Mouse (Mus musculus): ENCODE measurements around the gene Sh3glb2. TPM values are rescaled to one million over a fixed set of nuclear protein-coding genes. Genes with fewer than 3 reads are reported as not detected.

Sh3glb2 gene
- polyA plus RNA-seq, 1 experiment from 2014 or later, result 70.7 TPM

DNA sequence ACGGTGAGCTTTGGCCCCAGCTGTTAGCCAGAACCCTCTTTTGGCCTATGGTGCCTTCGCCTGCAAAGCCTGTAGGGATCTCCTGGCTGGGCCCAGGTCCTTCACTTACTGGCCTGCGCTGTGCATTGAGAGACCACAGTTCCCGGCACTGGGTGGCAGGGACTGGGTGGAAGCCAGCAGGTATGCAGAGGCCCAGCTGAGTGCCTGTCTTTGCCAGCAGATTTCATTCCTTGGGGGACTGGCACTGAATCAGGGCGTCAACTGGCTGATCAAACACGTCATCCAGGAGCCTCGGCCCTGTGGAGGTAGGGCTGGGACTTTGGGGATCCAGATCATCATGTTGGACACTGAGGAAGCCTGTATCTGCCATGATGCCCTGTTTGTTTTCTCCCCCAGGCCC lies 36.6 kb upstream of the Sh3glb2 start:
- Histone ChIP-seq H3K27ac (replicated peaks) (no peak overlapping the region; the same call in 1 of the 2 replicates), H3K4me3 (no peak overlapping the region), H3K27me3 (ENCODE audit: low read depth, poor library complexity, severe bottlenecking) (peaks cover 28% of the 10 kb centered on the region), H3K4me1 (peaks cover 71% of the 10 kb centered on the region), H3K36me3 (peaks cover 55% of the 10 kb centered on the region), H3K9me3 (replicated peaks) (no peaks in the 10 kb centered on the region)
- DNase-seq (ENCODE audit: low spot score), result no peak
- 94% methylated on average over 7 of the region's 7 CpGs for WGBS

DNA sequence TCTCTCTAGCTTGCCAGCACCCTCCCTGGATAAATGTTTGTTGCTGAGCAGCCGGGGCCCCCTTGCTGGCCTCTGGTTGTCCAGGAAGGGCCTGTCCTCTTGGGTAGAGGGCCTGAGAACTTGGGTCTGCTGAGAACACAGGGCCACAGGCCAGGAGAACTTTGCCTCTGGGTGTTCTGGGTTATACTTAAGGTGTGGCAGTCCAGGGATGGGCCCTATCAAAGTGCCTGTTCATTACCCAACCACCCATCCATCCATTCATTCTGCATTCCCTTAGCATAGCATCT lies 34.2 kb upstream of the Sh3glb2 start:
- peak overlapping the region; percentile 91 for H3K4me3 ChIP-seq
- 71% methylated on average over 1 of the region's 1 CpGs for WGBS
- peaks cover 28% of the 10 kb centered on the region for H3K27me3 ChIP-seq (ENCODE audit: low read depth, poor library complexity, severe bottlenecking)
- H3K4me1 ChIP-seq, result peaks cover 48% of the 10 kb centered on the region
- no peak for DNase-seq (ENCODE audit: low spot score)
- peaks cover 43% of the 10 kb centered on the region for H3K36me3 ChIP-seq
- H3K9me3 ChIP-seq (replicated peaks), result no peaks in the 10 kb centered on the region
- H3K27ac ChIP-seq (replicated peaks), result peak overlapping the region; percentile 90

DNA sequence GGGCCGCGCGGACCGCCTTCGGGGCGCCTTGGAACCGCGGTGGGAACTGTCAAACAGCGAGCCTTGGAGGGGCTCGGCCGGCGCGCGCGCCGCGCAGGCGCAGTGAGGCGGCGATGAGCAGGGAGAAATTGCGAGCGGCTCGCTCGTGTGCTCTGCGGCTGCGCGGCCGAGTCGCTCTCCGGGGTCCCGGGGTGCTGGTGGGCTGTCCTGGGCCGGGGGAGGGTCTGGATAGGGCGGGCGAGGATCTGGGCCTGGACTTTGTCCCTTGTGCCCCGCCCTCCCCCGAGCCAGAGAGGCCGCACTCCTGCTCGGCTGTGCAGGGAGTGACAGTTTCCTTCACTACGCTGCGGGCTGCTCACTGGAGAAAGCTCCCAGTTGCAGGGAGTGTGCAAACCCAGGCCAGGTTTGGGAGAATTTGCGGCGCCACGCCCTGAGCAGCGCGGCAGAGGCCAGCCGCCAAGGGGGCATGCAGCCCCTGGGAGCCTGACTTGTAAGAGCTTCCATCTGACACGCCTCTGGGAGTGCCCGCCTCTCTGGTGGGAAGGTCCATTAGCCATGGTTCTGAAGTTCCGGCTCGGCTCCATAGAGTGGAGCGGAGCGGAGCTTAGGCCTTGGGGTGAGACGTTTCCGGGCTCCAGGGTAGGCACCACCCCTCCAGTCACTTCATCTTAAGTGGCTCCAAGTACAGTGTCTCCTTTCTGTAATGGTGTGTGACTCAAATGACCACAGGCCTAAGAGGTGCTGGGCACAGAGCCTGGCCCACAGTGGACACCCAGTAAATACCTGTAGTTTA lies 33.6 kb upstream of the Sh3glb2 start:
- WGBS, result under 1% methylated on average over 54 of the region's 54 CpGs
- Histone ChIP-seq H3K4me3 (peak overlapping the region; percentile 91), H3K36me3 (peaks cover 38% of the 10 kb centered on the region), H3K4me1 (peaks cover 42% of the 10 kb centered on the region), H3K27ac (replicated peaks) (peak overlapping the region; percentile 90), H3K27me3 (ENCODE audit: low read depth, poor library complexity, severe bottlenecking) (peaks cover 26% of the 10 kb centered on the region), H3K9me3 (replicated peaks) (no peaks in the 10 kb centered on the region)
- peak; percentile 93 for DNase-seq (ENCODE audit: low spot score)

DNA sequence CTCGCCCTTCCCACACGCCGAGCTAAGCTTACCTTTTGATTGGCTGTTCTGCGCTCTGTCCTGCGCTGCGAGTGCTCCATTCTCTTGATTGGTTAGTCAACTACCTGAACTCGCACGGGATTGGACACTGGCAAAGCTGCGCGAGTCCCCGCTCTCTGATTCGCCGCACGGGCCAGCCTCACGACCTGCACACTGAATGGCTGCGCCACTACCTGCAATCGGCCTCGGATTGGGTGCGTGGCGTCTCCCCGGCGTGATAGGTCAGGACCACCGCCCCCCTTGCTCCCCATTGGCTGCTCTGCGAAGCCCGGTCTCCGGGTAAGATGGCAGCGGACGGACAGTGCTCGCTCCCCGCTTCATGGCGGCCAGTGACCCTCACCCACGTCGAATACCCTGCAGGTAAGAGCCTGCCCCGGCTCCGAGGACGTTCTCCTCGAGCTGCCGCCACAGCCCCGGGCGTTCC lies 33.0 kb upstream of the Sh3glb2 start, which contains the start of gene Dolpp1:
Dolpp1 (plus strand) TSS at position 141 of the 463 bp plus-strand sequence.
- H3K4me3 ChIP-seq, result peak within 1 kb of the TSS; percentile 91

DNA sequence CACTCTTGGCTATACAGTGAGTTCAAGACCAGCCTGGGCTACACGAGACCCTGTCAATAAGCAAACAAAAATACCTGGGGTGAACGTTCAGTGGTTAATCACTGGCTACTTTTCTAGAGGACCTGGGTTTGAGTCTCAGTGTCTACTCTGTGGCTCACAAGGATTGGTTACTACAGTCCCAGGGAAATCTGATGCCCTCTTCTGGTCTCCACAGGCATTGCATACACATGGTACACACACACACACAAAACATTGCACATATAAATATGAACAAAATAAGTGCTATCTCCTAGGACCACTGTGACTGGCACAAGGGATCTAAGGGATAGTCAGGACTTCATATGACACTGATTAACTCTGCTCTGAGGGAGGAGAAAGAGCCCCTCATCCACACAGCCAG lies 29.9 kb upstream of the Sh3glb2 start:
- 92% methylated on average over 2 of the region's 2 CpGs for WGBS
- Histone ChIP-seq H3K4me1 (peaks cover 26% of the 10 kb centered on the region), H3K27ac (replicated peaks) (no peak overlapping the region), H3K4me3 (no peak overlapping the region), H3K27me3 (ENCODE audit: low read depth, poor library complexity, severe bottlenecking) (peaks cover 2% of the 10 kb centered on the region; the same call in 1 of the 2 replicates), H3K9me3 (replicated peaks) (no peaks in the 10 kb centered on the region), H3K36me3 (peaks cover 25% of the 10 kb centered on the region)
- no peak for DNase-seq (ENCODE audit: low spot score)

More for the DNA sequence above, 33.0 kb upstream of the Sh3glb2 start, which contains the start of gene Dolpp1:
- Histone ChIP-seq H3K4me1 (peaks cover 37% of the 10 kb centered on the region), H3K27ac (replicated peaks) (peak within 1 kb of the TSS; percentile 90), H3K27me3 (ENCODE audit: low read depth, poor library complexity, severe bottlenecking) (peaks cover 20% of the 10 kb centered on the region), H3K9me3 (replicated peaks) (no peaks in the 10 kb centered on the region), H3K36me3 (peaks cover 31% of the 10 kb centered on the region)
- peak; percentile 99 for DNase-seq (ENCODE audit: low spot score)
- WGBS, result under 1% methylated on average over 40 of the region's 40 CpGs

DNA sequence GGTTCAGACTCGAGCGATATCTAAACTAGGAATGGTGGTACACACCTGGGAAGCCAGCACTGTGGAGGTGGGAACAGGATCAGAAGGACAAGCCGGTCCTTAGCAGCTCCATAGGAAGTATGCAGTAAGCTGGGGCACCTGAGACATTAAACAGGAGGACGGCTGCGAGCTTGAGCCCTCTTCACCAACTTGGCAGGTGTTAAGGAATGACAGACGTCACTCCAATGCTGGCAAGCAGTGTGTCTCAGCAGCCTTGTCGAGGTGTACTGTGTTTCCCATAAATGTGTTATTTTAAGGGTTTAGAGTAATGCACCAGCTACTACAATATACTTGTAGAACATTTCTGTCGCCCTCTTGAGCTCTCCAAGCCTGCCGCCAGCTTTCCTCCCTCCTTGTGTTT lies 27.8 kb upstream of the Sh3glb2 start:
- no peak for DNase-seq (ENCODE audit: low spot score)
- Histone ChIP-seq H3K9me3 (replicated peaks) (no peaks in the 10 kb centered on the region), H3K4me3 (no peak overlapping the region), H3K27ac (replicated peaks) (no peak overlapping the region), H3K27me3 (ENCODE audit: low read depth, poor library complexity, severe bottlenecking) (no peaks in the 10 kb centered on the region), H3K4me1 (peaks cover 13% of the 10 kb centered on the region), H3K36me3 (peaks cover 41% of the 10 kb centered on the region)
- 89% methylated on average over 9 of the region's 9 CpGs for WGBS

DNA sequence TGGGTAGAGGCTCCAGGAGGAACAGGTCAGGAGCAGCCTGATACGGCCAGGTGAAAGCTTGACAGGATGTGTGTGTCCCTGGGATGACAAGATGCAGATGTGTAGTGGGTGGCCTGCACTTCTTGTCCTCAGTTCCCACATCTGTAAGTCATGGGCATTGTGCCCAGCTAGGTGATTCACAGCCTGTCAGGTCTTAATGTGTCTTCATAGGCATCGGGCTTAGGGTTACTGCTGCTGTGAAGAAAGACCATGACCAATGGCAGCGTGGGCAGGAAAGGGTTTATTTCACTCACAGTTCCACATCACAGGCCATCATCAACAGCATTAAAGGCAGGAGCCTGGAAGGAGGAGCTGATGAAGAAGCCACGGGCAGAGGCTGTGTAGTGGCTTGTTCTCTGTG lies 26.5 kb upstream of the Sh3glb2 start:
- 90% methylated on average over 4 of the region's 4 CpGs for WGBS
- Histone ChIP-seq H3K4me1 (no peaks in the 10 kb centered on the region), H3K27ac (replicated peaks) (no peak overlapping the region), H3K4me3 (no peak overlapping the region), H3K27me3 (ENCODE audit: low read depth, poor library complexity, severe bottlenecking) (no peaks in the 10 kb centered on the region), H3K36me3 (peaks cover 55% of the 10 kb centered on the region), H3K9me3 (replicated peaks) (no peaks in the 10 kb centered on the region)
- DNase-seq (ENCODE audit: low spot score), result no peak

DNA sequence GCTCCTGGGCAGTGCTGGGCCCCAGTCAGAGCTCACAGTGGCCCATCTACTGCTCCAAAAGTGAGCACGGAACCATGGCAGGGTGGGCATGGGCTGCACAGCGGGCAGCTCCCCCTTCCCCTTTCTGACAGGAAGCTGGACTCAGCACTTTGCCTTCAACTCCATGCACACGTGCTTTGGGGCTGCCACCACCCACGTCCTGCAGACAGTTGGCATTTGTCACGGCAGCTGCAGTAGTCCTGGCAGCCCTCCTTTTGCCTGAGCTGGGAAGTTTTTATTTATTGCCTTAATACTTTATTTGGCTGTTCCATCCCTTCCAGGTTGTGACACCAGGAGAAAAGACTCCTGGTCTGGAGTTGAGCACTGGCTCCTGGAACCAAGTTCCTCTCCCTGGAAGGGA lies 25.7 kb upstream of the Sh3glb2 start:
- no peak overlapping the region for H3K4me3 ChIP-seq
- WGBS, result 83% methylated on average over 5 of the region's 5 CpGs

DNA sequence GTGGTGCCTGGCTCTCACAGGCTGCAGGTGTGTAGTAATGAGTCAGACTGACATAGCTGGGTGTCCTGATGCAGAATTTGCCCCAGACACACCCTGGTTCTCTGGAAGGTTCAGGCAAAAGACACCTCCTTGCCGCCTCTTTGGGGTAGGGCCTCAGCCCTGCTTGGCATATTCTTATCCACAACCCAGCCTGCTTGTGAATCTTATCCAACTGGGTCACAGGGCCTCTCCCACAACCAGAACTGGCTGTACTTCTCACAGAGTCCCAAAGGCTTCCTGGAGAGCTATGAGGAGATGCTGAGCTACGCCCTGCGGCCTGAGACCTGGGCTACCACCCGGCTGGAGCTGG lies 22.2 kb upstream of the Sh3glb2 start:
- H3K9me3 ChIP-seq (replicated peaks), result no peaks in the 10 kb centered on the region
- H3K27me3 ChIP-seq (ENCODE audit: low read depth, poor library complexity, severe bottlenecking), result no peaks in the 10 kb centered on the region
- no peak overlapping the region for H3K27ac ChIP-seq (replicated peaks)
- H3K36me3 ChIP-seq, result peaks cover 95% of the 10 kb centered on the region
- 93% methylated on average over 4 of the region's 4 CpGs for WGBS
- no peaks in the 10 kb centered on the region for H3K4me1 ChIP-seq
- no peak for DNase-seq (ENCODE audit: low spot score)
- H3K4me3 ChIP-seq, result no peak overlapping the region

More for the DNA sequence above, 25.7 kb upstream of the Sh3glb2 start:
- peaks cover 62% of the 10 kb centered on the region for H3K36me3 ChIP-seq
- no peaks in the 10 kb centered on the region for H3K27me3 ChIP-seq (ENCODE audit: low read depth, poor library complexity, severe bottlenecking)
- H3K4me1 ChIP-seq, result no peaks in the 10 kb centered on the region
- no peak for DNase-seq (ENCODE audit: low spot score)
- H3K27ac ChIP-seq (replicated peaks), result no peak overlapping the region
- H3K9me3 ChIP-seq (replicated peaks), result no peaks in the 10 kb centered on the region

DNA sequence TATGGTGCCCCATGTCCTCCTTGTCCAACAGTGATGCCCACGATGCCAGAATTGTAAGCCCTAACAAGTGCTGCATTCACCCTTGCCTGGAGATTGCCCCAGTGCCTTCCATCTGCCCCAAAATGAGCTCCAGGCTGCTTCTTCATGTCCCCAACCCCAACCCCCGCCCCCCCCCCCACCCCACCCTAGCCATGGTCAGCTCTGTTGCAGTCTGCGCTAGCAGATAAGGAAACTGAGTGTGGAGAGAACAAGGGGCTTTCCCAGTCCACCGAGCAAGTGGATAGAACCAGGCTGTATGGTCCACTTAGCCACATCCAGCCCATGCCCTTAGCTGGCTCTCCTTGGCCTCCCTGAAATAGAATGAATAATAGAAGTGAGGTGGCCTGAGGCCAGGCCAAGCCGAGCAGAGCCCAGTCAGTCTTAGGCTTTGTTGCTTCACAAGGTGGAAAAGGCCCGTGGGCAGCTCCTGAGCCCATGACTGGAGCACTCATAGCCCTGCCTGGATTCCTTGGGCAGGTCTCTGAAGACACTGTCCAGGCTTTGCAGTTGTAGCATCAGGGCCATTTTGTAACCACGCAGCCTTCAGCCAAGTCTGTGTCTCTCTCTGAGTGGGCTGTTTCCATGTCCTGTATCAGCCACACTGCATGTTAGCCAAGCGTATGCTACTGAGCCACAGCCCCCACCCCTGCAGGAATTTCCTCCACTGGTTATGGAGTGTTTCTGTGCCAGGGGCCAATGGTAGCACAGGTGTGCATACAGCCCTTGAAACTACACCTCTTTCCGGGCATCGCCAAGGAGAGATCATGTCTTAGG lies 21.6 kb upstream of the Sh3glb2 start:
- DNase-seq (ENCODE audit: low spot score), result no peak
- peaks cover 98% of the 10 kb centered on the region for H3K36me3 ChIP-seq
- H3K4me3 ChIP-seq, result no peak overlapping the region
- H3K9me3 ChIP-seq (replicated peaks), result no peaks in the 10 kb centered on the region
- no peaks in the 10 kb centered on the region for H3K4me1 ChIP-seq
- no peak overlapping the region for H3K27ac ChIP-seq (replicated peaks)
- 90% methylated on average over 10 of the region's 10 CpGs for WGBS
- H3K27me3 ChIP-seq (ENCODE audit: low read depth, poor library complexity, severe bottlenecking), result no peaks in the 10 kb centered on the region

DNA sequence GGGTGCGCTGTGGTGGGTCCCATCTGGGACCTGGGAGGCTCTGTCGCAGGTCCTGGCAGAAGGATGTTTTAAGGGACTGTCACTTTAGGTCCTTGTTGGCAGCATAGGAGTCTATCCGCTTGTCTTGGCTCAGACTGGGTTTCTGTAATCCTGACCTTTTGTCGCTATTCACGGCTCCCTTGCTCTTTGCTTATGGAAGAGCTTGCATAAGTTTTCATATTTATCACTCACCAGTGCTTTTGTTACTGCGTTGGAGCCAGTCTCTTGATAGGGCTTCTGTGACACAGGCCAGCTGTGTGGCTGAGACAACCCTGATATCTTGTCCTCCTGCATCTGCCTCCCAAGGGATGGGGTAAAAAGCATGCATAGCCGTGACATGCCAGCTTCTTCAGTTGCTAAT lies 20.2 kb upstream of the Sh3glb2 start:
- peaks cover 95% of the 10 kb centered on the region for H3K36me3 ChIP-seq

DNA sequence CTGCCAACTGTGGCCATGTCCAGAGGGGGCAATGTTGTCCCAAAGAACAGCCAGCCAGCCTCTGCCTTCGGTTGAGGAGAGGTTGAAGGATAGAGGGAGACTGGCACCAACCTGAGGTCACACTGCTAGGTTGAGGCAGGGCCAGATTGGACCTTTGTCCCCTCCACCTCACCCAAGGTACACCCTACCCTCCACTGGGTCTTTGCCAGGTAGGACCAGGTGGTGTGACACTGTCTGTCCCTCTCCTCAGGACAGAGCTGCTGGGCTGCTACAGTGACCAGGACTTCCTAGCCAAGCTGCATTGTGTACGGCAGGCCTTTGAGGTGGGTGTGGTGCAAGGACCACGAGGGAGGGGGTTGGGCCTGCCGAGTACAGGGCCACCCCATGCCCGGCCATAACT lies 18.6 kb upstream of the Sh3glb2 start:
- WGBS, result 81% methylated on average over 5 of the region's 5 CpGs
- H3K27ac ChIP-seq (replicated peaks), result no peak overlapping the region
- H3K36me3 ChIP-seq, result peaks cover 95% of the 10 kb centered on the region

More for the DNA sequence above, 20.2 kb upstream of the Sh3glb2 start:
- 97% methylated on average over 7 of the region's 7 CpGs for WGBS
- no peak overlapping the region for H3K4me3 ChIP-seq
- no peaks in the 10 kb centered on the region for H3K9me3 ChIP-seq (replicated peaks)
- no peaks in the 10 kb centered on the region for H3K27me3 ChIP-seq (ENCODE audit: low read depth, poor library complexity, severe bottlenecking)
- H3K27ac ChIP-seq (replicated peaks), result no peak overlapping the region
- DNase-seq (ENCODE audit: low spot score), result no peak
- no peaks in the 10 kb centered on the region for H3K4me1 ChIP-seq

DNA sequence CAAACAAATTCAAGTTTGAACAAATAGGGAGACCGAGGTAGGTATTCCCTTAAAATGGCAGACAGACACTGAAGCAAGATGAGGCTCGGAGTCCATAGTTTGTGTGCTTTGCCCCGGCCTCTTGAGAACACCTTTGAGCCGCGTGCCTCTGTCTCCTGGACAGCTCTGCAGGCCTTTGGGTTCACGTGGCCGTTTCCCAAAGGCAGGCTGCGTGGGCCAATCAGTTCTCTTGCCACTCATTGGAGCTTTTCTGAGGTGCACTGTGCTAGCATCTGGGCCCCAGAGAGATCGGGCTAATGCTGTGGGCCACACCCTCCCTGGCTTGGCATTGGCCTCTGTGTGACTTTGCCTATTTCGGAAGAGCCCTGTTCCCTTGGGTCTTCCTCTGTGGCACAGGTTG lies 16.8 kb upstream of the Sh3glb2 start:
- peaks cover 95% of the 10 kb centered on the region for H3K36me3 ChIP-seq
- WGBS, result 96% methylated on average over 10 of the region's 10 CpGs

More for the DNA sequence above, 18.6 kb upstream of the Sh3glb2 start:
- H3K9me3 ChIP-seq (replicated peaks), result no peaks in the 10 kb centered on the region
- no peaks in the 10 kb centered on the region for H3K27me3 ChIP-seq (ENCODE audit: low read depth, poor library complexity, severe bottlenecking)
- H3K4me1 ChIP-seq, result no peaks in the 10 kb centered on the region
- H3K4me3 ChIP-seq, result no peak overlapping the region
- no peak for DNase-seq (ENCODE audit: low spot score)

More for the DNA sequence above, 16.8 kb upstream of the Sh3glb2 start:
- Histone ChIP-seq H3K4me3 (no peak overlapping the region), H3K27ac (replicated peaks) (no peak overlapping the region), H3K4me1 (no peaks in the 10 kb centered on the region), H3K27me3 (ENCODE audit: low read depth, poor library complexity, severe bottlenecking) (no peaks in the 10 kb centered on the region), H3K9me3 (replicated peaks) (no peaks in the 10 kb centered on the region)
- DNase-seq (ENCODE audit: low spot score), result no peak
